Mouse (Mus musculus) midbrain, embryonic 15.5 days (tissue): Measurements from ENCODE around the gene Bach1. TPM values are rescaled to one million over a fixed set of nuclear protein-coding genes. Genes with fewer than 3 reads are reported as not detected.

ENCODE experiments used
- ATAC-seq: fragments of 200-750 bp; cut with Nextera tagmentation; replicated peaks from 2 replicates; pipeline ENCODE4 v1.8.0; 2017; ENCODE audit warnings: moderate TSS enrichment
- H3K27ac ChIP-seq: fragments of 300-500 bp; sonication (generic); 2 replicates; pipeline ENCODE4 v1.5.1; 2015; ENCODE audit warnings: mild to moderate bottlenecking, inconsistent platforms
- H3K27me3 ChIP-seq: fragments of 300-500 bp; sonication (generic); replicated peaks from 2 replicates; pipeline ENCODE4 v1.6.1; 2015; ENCODE audit warnings: inconsistent platforms
- H3K36me3 ChIP-seq: fragments of 300-500 bp; sonication (generic); replicated peaks from 2 replicates; pipeline ENCODE4 v1.6.1; 2015; ENCODE audit warnings: inconsistent platforms
- H3K4me1 ChIP-seq: fragments of 300-500 bp; sonication (generic); 2 replicates; pipeline ENCODE4 v1.6.1; 2015; ENCODE audit warnings: inconsistent platforms
- H3K4me2 ChIP-seq: fragments of 300-500 bp; sonication (generic); 2 replicates; pipeline ENCODE4 v1.6.1; 2015; ENCODE audit warnings: inconsistent platforms, mild to moderate bottlenecking, moderate library complexity
- H3K4me3 ChIP-seq: fragments of 300-500 bp; sonication (generic); 2 replicates; pipeline ENCODE4 v1.5.1; 2015; ENCODE audit warnings: mild to moderate bottlenecking, inconsistent platforms
- H3K9ac ChIP-seq: fragments of 300-500 bp; sonication (generic); 2 replicates; pipeline ENCODE4 v1.6.1; 2015; ENCODE audit warnings: mild to moderate bottlenecking, inconsistent platforms
- H3K9me3 ChIP-seq: fragments of 300-500 bp; sonication (generic); 2 replicates; pipeline ENCODE4 v1.6.1; 2016; ENCODE audit warnings: inconsistent platforms
- WGBS: fragments of 180-500 bp; shearing (Covaris S2); methylation state at CpG from one replicate; pipeline ENCODE4 v1.1.7; 2015; ENCODE audit warnings: mixed read lengths; 5-methylcytosine and 5-hydroxymethylcytosine counted together
- polyA plus RNA-seq: library from polyadenylated mRNA; unstranded; fragments of >200 nt; fragmentation: Nextera tagmentation; extraction: Ambion mirVana; gene quantifications from 2 replicates; pipeline ENCODE4 v1.2.1, GENCODE M21; 2015

The Bach1 gene
- polyA plus RNA-seq, 1 experiment from 2014 or later: 21.3 TPM

DNA sequence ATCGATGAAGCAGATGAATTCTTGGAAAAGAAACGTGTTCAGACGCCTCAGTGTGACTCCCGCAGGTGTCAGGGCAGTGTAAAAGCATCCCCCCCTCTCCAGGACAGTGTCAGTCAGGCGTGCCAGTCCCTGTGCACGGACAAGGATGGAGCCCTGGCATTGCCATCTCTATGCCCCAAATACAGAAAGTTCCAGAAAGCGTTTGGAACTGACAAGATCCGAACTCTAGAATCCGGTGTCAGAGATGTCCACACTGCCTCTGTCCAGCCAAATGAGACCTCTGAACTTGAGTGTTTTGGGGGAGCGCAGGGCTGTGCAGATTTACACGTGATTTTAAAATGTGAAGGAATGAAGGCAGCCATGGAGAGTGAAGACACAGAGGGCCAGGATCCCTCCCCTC is 20.3 kb downstream of the Bach1 start:
- H3K36me3 ChIP-seq: peaks cover 10% of the 10 kb centered on the region
- WGBS: 92% methylated on average over 11 of the region's 11 CpGs

DNA sequence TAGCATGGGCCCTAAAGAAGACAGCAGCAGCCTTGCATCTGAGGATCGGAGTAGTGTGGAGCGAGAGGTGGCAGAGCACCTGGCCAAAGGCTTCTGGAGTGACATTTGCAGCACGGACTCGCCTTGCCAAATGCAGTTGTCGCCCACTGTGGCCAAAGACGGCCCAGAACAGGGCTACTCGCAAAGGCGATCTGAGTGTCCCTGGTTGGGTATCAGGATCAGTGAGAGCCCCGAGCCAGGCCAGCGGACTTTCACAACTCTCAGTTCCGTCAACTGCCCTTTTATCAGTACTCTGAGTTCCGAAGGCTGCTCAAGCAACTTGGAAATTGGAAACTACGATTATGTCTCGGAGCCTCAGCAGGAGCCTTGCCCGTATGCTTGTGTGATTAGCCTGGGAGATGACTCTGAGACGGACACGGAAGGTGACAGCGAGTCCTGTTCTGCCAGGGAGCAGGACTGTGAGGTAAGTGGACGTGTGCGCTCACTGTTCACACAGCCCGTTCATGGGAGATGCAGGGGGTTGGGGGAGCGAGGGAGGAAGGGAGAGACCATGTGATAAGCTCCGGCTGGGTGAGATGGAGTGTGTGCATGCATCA is 21.0 kb downstream of the Bach1 start:
- Histone ChIP-seq H3K36me3 (peaks cover 10% of the 10 kb centered on the region), H3K4me3 (no peak overlapping the region), H3K4me1 (no peaks in the 10 kb centered on the region), H3K9me3 (no peaks in the 10 kb centered on the region), H3K27me3 (no peaks in the 10 kb centered on the region), H3K4me2 (no peak overlapping the region), H3K9ac (no peak overlapping the region), H3K27ac (no peak overlapping the region)
- no peak for ATAC-seq
- WGBS: 89% methylated on average over 23 of the region's 23 CpGs

More for the DNA sequence above, 20.3 kb downstream of the Bach1 start:
- Histone ChIP-seq H3K27ac (no peak overlapping the region), H3K4me2 (no peak overlapping the region), H3K27me3 (no peaks in the 10 kb centered on the region), H3K4me1 (no peaks in the 10 kb centered on the region), H3K9ac (no peak overlapping the region), H3K4me3 (no peak overlapping the region), H3K9me3 (no peaks in the 10 kb centered on the region)
- no peak for ATAC-seq

DNA sequence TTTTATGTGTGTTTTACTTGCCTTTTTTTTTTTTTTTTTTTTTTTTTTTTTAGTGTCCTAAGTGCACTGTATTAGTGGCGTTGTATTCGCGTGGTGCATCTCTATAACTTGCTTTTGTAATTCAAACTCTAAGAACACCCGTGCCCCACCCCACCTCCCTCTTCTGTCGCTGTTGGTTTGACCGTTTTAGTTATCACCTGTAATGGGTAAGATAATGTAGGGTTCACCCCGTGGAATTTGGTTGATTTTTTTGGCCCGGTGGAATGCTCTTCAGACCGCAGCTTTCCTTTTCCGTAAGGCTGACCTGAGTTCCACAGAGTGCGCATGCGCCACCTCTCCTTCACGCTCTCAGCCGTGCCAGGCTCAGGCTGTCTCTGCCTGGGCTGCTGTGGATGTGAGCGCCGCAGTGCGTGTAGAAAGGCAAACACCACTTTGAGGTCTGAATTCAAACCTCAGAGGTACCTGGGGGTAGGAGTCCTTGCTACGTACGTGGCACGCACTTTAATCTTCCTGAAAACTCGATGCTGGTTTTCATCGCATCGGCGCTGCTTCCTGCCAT is 22.2 kb downstream of the Bach1 start:
- H3K9ac ChIP-seq: no peak overlapping the region
- H3K4me1 ChIP-seq: no peaks in the 10 kb centered on the region
- no peak overlapping the region for H3K4me2 ChIP-seq
- 96% methylated on average over 24 of the region's 24 CpGs for WGBS
- H3K27ac ChIP-seq: no peak overlapping the region
- peaks cover 11% of the 10 kb centered on the region for H3K36me3 ChIP-seq
- no peak overlapping the region for H3K4me3 ChIP-seq
- no peaks in the 10 kb centered on the region for H3K9me3 ChIP-seq
- no peaks in the 10 kb centered on the region for H3K27me3 ChIP-seq
- ATAC-seq: no peak

GRCm38 (mm10) chr16:87722857-87723256 is 24.1 kb downstream of the Bach1 start:
- 94% methylated on average over 5 of the region's 5 CpGs for WGBS
- no peak for ATAC-seq
- H3K9me3 ChIP-seq: no peaks in the 10 kb centered on the region
- peaks cover 11% of the 10 kb centered on the region for H3K36me3 ChIP-seq
- no peak overlapping the region for H3K27ac ChIP-seq
- H3K9ac ChIP-seq: no peak overlapping the region
- no peaks in the 10 kb centered on the region for H3K27me3 ChIP-seq
- no peaks in the 10 kb centered on the region for H3K4me1 ChIP-seq
- H3K4me3 ChIP-seq: no peak overlapping the region
- H3K4me2 ChIP-seq: no peak overlapping the region

DNA sequence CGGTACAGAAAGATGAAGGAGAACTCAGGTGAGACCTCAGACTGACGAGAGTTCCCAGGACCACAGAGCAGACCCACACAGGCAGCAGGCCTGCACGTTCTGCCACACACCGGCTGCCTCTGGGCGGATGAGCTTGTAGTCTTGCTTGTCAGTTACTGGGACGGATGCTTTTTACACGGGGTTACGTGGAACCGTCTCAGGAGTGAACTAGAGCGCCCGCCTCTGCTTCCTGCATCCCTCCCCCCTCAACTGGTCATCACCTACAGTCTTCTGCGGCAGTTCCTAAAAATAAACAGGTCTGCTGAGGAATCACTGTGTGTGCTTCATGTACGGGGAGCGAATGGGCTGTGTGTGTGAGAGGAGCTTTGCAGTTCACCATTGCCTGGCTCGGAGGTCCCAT is 24.7 kb downstream of the Bach1 start:
- peaks cover 11% of the 10 kb centered on the region for H3K36me3 ChIP-seq
- no peak overlapping the region for H3K27ac ChIP-seq
- H3K4me1 ChIP-seq: no peaks in the 10 kb centered on the region
- H3K9ac ChIP-seq: no peak overlapping the region
- H3K9me3 ChIP-seq: no peaks in the 10 kb centered on the region
- H3K4me3 ChIP-seq: no peak overlapping the region
- ATAC-seq: 0 out of 2 replicates have a peak, but pooled peaks have one; percentile 16
- WGBS: 93% methylated on average over 15 of the region's 15 CpGs
- no peak overlapping the region for H3K4me2 ChIP-seq
- no peaks in the 10 kb centered on the region for H3K27me3 ChIP-seq

DNA sequence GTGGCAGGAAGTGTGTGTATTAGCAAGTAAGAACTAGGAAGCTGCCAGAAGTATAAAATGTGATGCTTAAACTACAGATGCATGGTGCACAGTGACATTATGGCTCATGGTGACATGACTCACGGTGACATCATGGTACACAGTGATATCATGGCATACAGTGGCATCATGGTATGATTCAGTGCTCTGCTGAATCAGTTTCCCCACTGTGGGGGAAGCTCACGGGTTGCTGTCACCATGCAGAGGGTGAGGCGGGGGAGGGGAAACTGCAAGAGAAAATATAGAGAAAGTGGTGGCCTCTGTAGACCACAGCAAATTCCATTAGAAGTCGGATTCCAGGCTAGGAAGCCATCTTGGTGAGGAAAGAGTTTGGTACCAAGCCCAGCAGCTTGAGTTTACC is 26.1 kb downstream of the Bach1 start:
- H3K9ac ChIP-seq: no peak overlapping the region
- no peak overlapping the region for H3K27ac ChIP-seq
- peaks cover 15% of the 10 kb centered on the region for H3K36me3 ChIP-seq
- no peaks in the 10 kb centered on the region for H3K27me3 ChIP-seq
- no peak overlapping the region for H3K4me3 ChIP-seq
- H3K4me2 ChIP-seq: no peak overlapping the region
- 94% methylated on average over 4 of the region's 4 CpGs for WGBS
- no peaks in the 10 kb centered on the region for H3K4me1 ChIP-seq
- ATAC-seq: no peak
- no peaks in the 10 kb centered on the region for H3K9me3 ChIP-seq

GRCm38 (mm10) chr16:87725241-87725640 is 26.5 kb downstream of the Bach1 start:
- H3K36me3 ChIP-seq: peaks cover 19% of the 10 kb centered on the region
- H3K4me1 ChIP-seq: no peaks in the 10 kb centered on the region

GRCm38 (mm10) chr16:87725963-87726362 is 27.2 kb downstream of the Bach1 start:
- ATAC-seq: no peak
- no peaks in the 10 kb centered on the region for H3K9me3 ChIP-seq
- WGBS: 96% methylated on average over 21 of the region's 21 CpGs
- no peaks in the 10 kb centered on the region for H3K27me3 ChIP-seq
- H3K9ac ChIP-seq: no peak overlapping the region
- H3K36me3 ChIP-seq: peaks cover 23% of the 10 kb centered on the region
- H3K27ac ChIP-seq: no peak overlapping the region
- H3K4me1 ChIP-seq: no peaks in the 10 kb centered on the region
- H3K4me3 ChIP-seq: no peak overlapping the region
- H3K4me2 ChIP-seq: no peak overlapping the region

More at GRCm38 (mm10) chr16:87725241-87725640, 26.5 kb downstream of the Bach1 start:
- Histone ChIP-seq H3K4me2 (no peak overlapping the region), H3K9me3 (no peaks in the 10 kb centered on the region), H3K4me3 (no peak overlapping the region), H3K27ac (no peak overlapping the region), H3K9ac (no peak overlapping the region), H3K27me3 (no peaks in the 10 kb centered on the region)
- WGBS: 93% methylated on average over 5 of the region's 5 CpGs
- no peak for ATAC-seq

DNA sequence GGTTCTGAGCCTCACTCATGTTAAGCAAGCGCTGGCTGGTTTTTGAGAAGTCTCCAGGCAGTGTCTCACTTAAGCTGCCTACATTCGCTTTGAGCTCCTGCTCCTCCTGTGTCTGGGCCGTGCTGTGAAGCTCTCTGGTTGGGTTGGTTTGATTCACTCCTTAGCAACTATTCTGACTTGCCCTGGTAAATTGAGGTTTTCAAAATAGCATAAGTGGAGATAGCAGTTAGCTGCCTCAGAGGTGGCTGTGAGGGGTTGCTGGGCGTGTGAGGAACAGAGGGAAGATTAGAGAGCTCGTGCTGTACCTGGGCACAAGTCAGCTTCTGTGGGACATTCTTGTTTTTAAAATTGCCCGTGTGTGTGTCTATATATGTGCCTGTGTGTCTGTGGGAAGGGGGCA is 27.6 kb downstream of the Bach1 start:
- Histone ChIP-seq H3K27me3 (no peaks in the 10 kb centered on the region), H3K36me3 (peaks cover 23% of the 10 kb centered on the region), H3K4me2 (no peak overlapping the region), H3K4me3 (no peak overlapping the region), H3K27ac (no peak overlapping the region), H3K9me3 (no peaks in the 10 kb centered on the region), H3K9ac (no peak overlapping the region), H3K4me1 (no peaks in the 10 kb centered on the region)
- WGBS: 95% methylated on average over 6 of the region's 6 CpGs
- no peak for ATAC-seq

GRCm38 (mm10) chr16:87727250-87727649 is 28.5 kb downstream of the Bach1 start:
- no peak for ATAC-seq
- Histone ChIP-seq H3K36me3 (peaks cover 22% of the 10 kb centered on the region), H3K9ac (no peak overlapping the region), H3K4me3 (no peak overlapping the region), H3K4me2 (no peak overlapping the region), H3K27ac (no peak overlapping the region), H3K4me1 (no peaks in the 10 kb centered on the region), H3K27me3 (no peaks in the 10 kb centered on the region), H3K9me3 (no peaks in the 10 kb centered on the region)
- 77% methylated on average over 9 of the region's 9 CpGs for WGBS

DNA sequence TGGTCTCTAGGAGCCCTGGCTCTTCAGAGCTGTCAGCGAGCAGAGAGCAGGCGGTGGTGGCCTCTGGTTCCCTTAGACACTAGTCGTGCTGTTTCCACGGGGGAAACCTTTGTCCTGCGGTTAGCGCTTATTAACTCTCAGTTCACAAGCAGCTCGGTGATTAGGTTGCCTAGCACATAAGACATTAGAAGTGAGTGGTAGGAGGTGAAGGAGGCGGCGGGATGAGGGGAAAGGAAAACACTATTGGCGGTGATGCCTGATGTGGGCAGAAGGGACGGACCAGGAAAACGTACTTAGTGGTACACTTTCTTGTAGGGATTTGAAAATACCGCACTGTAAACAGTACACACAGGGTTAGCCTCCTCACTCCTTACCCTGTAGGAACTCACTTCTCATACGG is 29.2 kb downstream of the Bach1 start:
- ATAC-seq: no peak
- Histone ChIP-seq H3K4me2 (no peak overlapping the region), H3K36me3 (peaks cover 18% of the 10 kb centered on the region), H3K27me3 (no peaks in the 10 kb centered on the region), H3K4me1 (no peaks in the 10 kb centered on the region), H3K4me3 (no peak overlapping the region), H3K27ac (no peak overlapping the region), H3K9ac (no peak overlapping the region), H3K9me3 (no peaks in the 10 kb centered on the region)
- WGBS: 71% methylated on average over 14 of the region's 14 CpGs

- no peak overlapping the region for H3K4me2 ChIP-seq
- ATAC-seq: no peak
- no peak overlapping the region for H3K4me3 ChIP-seq
- 96% methylated on average over 8 of the region's 8 CpGs for WGBS
- no peaks in the 10 kb centered on the region for H3K4me1 ChIP-seq
- H3K9me3 ChIP-seq: no peaks in the 10 kb centered on the region
- no peak overlapping the region for H3K27ac ChIP-seq
- H3K36me3 ChIP-seq: peaks cover 17% of the 10 kb centered on the region
- no peak overlapping the region for H3K9ac ChIP-seq
- no peaks in the 10 kb centered on the region for H3K27me3 ChIP-seq
Observed at GRCm38 (mm10) chr16:87728703-87729102, 30.0 kb downstream of the Bach1 start.

GRCm38 (mm10) chr16:87729469-87729868 is 30.7 kb downstream of the Bach1 start:
- no peak overlapping the region for H3K4me3 ChIP-seq
- no peak overlapping the region for H3K4me2 ChIP-seq
- peaks cover 17% of the 10 kb centered on the region for H3K36me3 ChIP-seq
- no peak for ATAC-seq
- no peak overlapping the region for H3K9ac ChIP-seq
- no peaks in the 10 kb centered on the region for H3K4me1 ChIP-seq
- no peaks in the 10 kb centered on the region for H3K27me3 ChIP-seq
- 93% methylated on average over 20 of the region's 20 CpGs for WGBS
- no peaks in the 10 kb centered on the region for H3K9me3 ChIP-seq
- no peak overlapping the region for H3K27ac ChIP-seq
